Mouse (Mus musculus) retina, embryonic 14.5 days (tissue): ENCODE results near the gene Inpp5a.
"Not testable (repeated sequence)": the region's sequence is repeated elsewhere in the genome, so short reads cannot be mapped to it uniquely, and the experiment has no call there.

ENCODE experiments used
- DNase-seq: peaks from one replicate; pipeline ENCODE4 v3.0.0-alpha.2; 2015; ENCODE audit warnings: low spot score

Inpp5a gene

GRCm38 (mm10) chr7:139400926-139401325 is 12.0 kb downstream of the Inpp5a start:
- DNase-seq: no peak

GRCm38 (mm10) chr7:139401791-139402190 is 12.9 kb downstream of the Inpp5a start:
- DNase-seq: no peak

- no peak for DNase-seq
Observed at GRCm38 (mm10) chr7:139402721-139403120, 13.8 kb downstream of the Inpp5a start.

- DNase-seq: no peak
Observed at GRCm38 (mm10) chr7:139406581-139406980, 17.7 kb downstream of the Inpp5a start.

- DNase-seq: no peak
Observed at GRCm38 (mm10) chr7:139407966-139408365, 19.1 kb downstream of the Inpp5a start.

DNA sequence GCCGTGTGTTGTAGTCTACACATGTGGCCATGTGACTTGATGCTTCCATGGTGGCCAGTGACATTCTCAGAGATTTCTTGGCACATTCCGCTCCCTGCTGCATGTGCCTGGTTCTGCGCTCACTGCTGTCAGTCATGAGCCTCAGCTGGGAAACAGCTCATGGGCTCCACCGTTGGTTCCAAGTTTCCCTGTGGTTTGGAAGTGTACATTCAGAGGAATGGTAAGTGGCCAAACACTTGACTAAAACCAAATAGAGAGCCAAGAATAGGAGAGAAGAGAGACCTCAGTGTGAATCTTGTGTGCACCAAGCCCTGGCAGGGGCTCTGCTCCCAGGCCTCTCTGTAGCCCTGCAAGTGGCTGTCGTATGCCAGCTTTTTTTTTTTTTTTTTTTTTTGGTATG is 21.0 kb downstream of the Inpp5a start:
- no peak for DNase-seq

DNA sequence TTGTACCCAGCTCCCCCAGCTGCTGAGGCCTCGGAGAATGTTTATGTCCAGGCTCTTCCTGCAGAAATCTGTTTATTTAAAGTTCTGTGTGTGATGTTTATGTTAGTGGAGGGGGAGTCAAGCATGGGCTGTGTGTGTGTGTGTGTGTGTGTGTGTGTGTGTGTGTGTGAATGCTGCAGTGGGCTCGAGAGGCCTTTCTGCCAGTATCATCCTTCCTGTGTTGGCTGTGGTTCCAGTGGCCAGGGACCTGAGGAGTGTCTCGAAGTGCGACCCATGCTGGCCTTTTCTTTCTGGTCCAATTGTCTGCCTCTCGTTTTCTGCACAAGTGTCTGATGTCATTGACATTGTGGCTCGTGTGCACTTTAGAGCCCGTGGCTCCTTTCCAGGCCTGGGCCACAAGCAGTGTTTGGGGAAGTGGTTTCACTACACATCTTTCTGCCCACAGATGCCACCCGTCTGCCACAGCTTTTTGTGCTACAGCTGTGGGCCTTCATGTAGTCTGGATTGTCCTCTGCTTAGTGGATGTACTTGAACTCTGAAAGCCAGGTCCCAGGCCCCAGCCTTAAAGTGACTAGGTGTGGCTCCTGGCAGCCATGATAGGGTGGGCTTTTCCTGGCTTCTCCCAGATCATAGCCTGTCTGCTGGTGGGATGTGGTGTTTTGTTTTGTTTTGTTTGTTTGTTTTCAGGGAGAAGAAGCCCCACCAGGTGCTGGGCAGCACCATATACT is 23.5 kb downstream of the Inpp5a start:
- no peak for DNase-seq

DNA sequence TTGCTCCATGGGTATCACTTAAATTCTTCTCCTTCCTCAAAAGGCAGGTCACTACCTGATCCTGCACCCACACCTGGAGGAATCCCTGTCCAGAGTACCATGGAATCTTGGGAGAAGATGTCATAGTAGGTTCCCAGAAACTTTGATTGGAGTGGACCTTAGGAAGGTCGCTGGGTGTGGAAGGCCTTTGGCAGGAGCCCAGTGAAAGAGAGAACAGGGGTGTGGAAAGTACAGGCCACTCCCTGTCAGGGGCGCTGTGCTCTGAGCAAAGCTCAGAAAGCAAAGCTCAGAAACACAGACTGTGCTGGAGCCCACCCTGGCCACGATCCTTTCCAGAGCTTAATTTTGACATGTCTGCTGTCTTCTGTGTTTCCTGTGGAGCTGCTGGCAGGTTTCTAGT is 24.5 kb downstream of the Inpp5a start:
- no peak for DNase-seq

DNA sequence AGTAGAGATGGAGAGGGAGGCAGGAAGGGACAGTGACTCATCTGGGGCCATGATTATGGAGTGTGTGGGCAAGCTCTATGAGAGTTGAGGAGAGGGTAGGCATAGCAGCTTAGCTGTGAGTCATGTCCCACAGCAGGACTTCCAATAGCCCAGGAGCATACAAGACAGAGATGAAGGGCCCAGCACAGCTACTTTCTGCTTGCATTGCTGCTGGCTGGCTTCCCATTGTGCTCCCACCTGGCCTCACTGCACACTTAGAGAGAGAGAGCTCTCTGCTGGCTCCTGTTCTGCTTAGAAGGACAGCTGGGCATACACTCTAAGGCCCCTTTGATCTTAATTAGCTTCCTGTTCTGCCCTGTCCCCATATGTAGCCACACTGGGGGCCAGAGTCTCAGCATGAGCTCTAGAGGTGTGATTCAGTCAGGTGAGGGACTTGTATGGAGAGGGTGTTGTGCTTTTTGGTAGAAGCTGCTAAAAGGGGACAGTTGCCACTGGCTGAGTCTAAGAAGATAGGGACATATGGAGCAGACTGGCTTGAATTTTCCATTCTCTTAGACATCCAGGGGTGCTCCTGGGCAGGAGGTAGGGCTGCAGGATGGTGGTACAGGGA is 26.8 kb downstream of the Inpp5a start:
- DNase-seq: no peak

GRCm38 (mm10) chr7:139418371-139418770 is 29.5 kb downstream of the Inpp5a start:
- no peak for DNase-seq

GRCm38 (mm10) chr7:139422827-139423226 is 33.9 kb downstream of the Inpp5a start:
- DNase-seq: no peak

DNA sequence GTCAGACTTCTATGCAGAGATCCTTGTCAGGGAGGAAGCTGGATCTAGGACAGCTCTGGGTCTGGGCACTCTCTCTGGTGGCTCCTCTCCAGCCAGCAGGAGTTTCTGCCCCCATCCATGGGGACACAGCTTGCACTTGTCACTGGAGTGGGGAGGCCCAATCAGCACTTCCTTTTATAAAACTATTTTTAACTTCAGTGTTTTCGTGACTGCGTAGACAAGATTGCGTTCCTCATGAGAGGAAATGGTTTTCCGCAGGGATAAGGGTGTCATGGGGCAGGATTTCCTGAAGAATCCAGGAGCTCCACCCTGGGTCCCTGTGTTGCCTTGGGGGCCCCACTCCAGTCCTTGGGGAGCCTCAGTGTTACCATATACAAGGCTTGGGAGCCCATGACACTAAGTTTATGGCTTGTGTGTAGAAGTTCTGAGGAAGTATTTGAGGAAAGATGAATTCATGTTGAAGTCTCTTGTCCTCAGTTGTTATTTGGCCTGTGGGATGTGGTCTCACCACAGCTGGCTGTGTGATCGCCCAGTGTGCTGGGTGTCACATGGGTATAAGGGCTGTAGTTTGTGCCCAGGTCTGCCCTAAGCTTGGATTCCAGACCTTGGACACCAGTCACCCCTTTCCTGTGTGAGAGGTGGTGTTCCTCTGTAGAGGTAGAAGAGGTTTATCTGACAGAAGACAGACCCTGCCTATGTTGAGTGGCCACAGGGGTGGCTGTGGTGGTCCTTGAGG is 45.4 kb downstream of the Inpp5a start:
- no peak for DNase-seq

DNA sequence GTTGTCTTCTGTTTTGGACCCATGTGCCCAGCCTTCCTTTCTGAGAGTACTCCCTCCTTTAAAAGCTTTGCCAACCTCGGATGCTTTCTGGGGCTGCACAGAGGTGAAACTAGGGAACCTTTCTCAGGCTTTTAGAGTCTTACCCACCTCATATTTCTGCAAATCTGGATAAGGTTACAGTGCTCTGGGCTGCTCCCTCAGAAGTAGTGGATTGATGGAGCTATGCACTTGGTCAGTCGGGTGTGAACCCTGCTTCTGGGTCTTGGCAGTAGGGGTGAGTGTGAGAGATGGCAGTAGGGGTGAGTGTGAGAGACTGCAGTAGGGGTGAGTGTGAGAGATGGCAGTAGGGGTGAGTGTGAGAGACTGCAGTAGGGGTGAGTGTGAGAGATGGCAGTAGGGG is 46.0 kb downstream of the Inpp5a start:
- not testable (repeated sequence) for DNase-seq

GRCm38 (mm10) chr7:139435749-139436148 is 46.8 kb downstream of the Inpp5a start:
- no peak for DNase-seq

- no peak for DNase-seq
Observed at GRCm38 (mm10) chr7:139436951-139437350, 48.0 kb downstream of the Inpp5a start.

- no peak for DNase-seq
Observed at GRCm38 (mm10) chr7:139437471-139437870, 48.6 kb downstream of the Inpp5a start.

GRCm38 (mm10) chr7:139437926-139438600 is 49.2 kb downstream of the Inpp5a start:
- peak; percentile 69 for DNase-seq

DNA sequence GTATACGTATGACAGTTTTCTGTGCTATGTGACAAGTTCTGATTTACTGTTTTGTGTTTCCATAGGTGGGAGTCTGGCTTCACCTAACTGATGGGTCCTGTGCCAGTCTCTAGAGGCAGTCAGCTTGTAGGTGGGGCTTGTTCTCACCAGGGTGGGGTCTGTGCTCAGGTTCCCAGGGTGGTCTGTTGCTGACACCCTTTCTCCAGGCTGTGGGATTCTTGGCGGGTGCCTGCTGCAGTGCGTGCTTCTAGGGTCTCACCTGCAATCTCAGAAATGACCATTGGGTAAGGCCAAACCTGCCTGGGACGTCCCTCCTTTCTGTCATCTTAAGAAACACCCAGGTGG is 49.7 kb downstream of the Inpp5a start:
- no peak for DNase-seq

- DNase-seq: no peak
Observed at GRCm38 (mm10) chr7:139439031-139439430, 50.1 kb downstream of the Inpp5a start.

DNA sequence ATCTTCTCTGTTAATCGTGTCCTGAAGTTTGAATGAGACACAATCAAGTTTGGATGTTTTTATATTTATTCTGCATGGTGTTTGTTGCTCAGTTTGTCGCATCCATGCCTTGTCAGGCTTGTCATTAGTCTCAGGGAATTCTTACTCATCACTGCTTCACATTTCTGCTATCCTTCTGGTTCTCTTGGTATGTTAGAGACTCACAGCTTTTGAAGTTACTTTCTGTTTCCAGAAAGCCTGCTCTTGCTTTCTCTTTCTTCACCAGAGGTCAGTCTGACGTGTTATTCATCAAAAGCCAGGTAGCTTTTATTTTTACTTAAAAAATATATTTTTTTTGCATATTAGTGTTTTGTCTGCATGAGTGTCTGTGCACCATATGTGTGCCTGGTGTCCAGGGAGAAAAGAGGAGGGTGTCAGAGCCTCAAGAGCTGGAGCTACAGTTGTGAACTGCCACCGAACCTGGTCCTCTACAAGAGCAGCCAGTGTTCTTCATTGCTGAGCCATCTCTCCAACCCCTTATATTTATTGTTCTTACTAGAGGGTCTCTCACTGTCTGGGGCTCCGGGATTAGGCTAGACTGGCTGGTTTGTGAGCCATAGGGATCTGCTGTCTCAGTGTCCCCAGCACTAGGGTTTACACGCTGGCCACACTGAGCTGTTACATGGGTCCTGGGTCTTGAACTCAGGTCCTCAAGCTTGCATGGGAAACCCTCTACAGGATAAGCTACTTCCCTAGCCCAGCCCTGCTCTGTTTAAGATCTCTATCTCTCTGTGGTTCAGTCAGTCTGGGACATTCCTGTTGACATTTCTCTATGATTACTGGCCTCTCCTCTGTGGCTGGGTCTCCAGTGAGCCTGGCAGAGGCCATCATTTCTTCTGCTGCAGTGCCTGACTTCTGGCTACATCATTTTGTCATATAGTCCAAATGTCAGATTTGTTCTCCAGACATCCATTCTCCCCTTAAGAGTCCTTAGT is 51.3 kb downstream of the Inpp5a start:
- DNase-seq: no peak

- no peak for DNase-seq
Observed at GRCm38 (mm10) chr7:139441022-139441421, 52.1 kb downstream of the Inpp5a start.
